Mouse (Mus musculus) embryonic facial prominence, embryonic 13.5 days (tissue): Measurements from ENCODE around the gene Irf2bp2. TPM values are rescaled to one million over a fixed set of nuclear protein-coding genes. Genes with fewer than 3 reads are reported as not detected.
"Not testable (repeated sequence)": the region's sequence is repeated elsewhere in the genome, so short reads cannot be mapped to it uniquely, and the experiment has no call there.

Experiments used
- ATAC-seq: fragments of 200-750 bp; cut with Nextera tagmentation; 2 replicates; pipeline ENCODE4 v1.8.0; 2017; ENCODE audit warnings: low read depth; ENCODE audit not compliant: insufficient number of reproducible peaks, insufficient read depth, low FRiP score, low TSS enrichment
- H3K27ac ChIP-seq: fragments of 300-500 bp; sonication (generic); 2 replicates; pipeline ENCODE4 v1.5.1; 2015; ENCODE audit warnings: moderate library complexity, mild to moderate bottlenecking, inconsistent platforms
- H3K27me3 ChIP-seq: fragments of 300-500 bp; sonication (generic); 2 replicates; pipeline ENCODE4 v1.6.1; 2015; ENCODE audit warnings: mild to moderate bottlenecking, inconsistent platforms
- H3K36me3 ChIP-seq: fragments of 300-500 bp; sonication (generic); 2 replicates; pipeline ENCODE4 v1.6.1; 2015; ENCODE audit warnings: mild to moderate bottlenecking, inconsistent platforms
- H3K4me1 ChIP-seq: fragments of 300-500 bp; sonication (generic); 2 replicates; pipeline ENCODE4 v1.6.1; 2015; ENCODE audit warnings: inconsistent platforms
- H3K4me2 ChIP-seq: fragments of 300-500 bp; sonication (generic); 2 replicates; pipeline ENCODE4 v1.6.1; 2015; ENCODE audit warnings: moderate library complexity, mild to moderate bottlenecking, inconsistent platforms
- H3K4me3 ChIP-seq: fragments of 300-500 bp; sonication (generic); 2 replicates; pipeline ENCODE4 v1.5.1; 2015; ENCODE audit warnings: mild to moderate bottlenecking, inconsistent platforms
- H3K9ac ChIP-seq: fragments of 300-500 bp; sonication (generic); 2 replicates; pipeline ENCODE4 v1.6.1; 2015; ENCODE audit warnings: mild to moderate bottlenecking, inconsistent platforms
- H3K9me3 ChIP-seq: fragments of 300-500 bp; sonication (generic); 2 replicates; pipeline ENCODE4 v1.6.1; 2016; ENCODE audit warnings: inconsistent platforms
- WGBS: fragments of 180-500 bp; shearing (Covaris S2); methylation state at CpG from one replicate; pipeline ENCODE4 v1.1.7; 2015; ENCODE audit warnings: mixed read lengths; 5-methylcytosine and 5-hydroxymethylcytosine counted together
- polyA plus RNA-seq: library from polyadenylated mRNA; unstranded; fragments of >200 nt; fragmentation: Nextera tagmentation; extraction: Ambion mirVana; gene quantifications from 2 replicates; pipeline ENCODE4 v1.2.1, GENCODE M21; 2015

Irf2bp2 gene
- polyA plus RNA-seq, 1 experiment from 2014 or later: 11.1 TPM

DNA sequence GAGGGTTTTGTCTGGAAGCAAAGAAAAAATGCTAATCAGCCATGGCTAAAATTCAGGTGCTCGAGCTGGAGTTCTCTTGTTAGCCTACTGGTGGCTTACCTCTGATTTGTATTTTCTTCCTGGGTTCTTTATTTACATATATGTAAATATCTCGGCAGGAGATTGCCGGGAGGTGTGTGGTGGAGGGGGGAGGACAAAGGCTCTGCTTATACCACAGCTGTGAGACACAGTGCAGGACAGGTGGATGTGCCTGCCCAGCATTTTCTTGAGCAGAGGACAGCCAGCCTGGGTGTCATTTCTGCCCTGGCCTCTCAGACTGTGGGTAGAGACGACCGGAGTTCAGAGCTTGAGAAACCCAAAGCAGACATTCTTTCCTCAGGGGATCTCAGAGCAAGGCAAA lies 7.5 kb upstream of the Irf2bp2 start:
- no peak for ATAC-seq
- Histone ChIP-seq H3K27ac (peak overlapping the region; percentile 92), H3K4me1 (peaks cover 70% of the 10 kb centered on the region)

DNA sequence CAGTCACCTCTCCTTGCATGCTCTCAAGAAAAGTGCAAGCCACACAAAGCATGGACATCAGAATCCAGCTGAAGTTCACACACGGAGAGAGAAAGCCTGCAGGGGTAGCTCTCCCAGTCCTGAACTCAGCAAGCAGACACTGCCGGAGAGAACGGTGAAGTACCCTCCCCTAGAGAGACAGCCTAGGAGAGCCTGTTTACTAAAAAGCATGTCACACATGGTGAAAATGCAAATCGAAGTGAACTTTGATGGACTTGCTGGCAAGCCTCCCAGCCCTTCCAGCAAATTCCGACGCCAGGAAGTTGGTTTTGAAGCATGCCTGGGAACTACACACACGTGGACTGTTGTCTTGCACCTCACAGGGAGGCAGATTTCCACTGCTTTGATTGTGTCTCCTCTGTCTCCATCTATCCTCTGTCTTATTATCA lies 7.0 kb upstream of the Irf2bp2 start:
- H3K9ac ChIP-seq: no peak overlapping the region
- H3K27ac ChIP-seq: peak overlapping the region; percentile 92
- ATAC-seq: no peak
- no peaks in the 10 kb centered on the region for H3K9me3 ChIP-seq
- H3K4me2 ChIP-seq: peak overlapping the region; percentile 0; the same call in 1 of the 2 replicates
- H3K36me3 ChIP-seq: no peaks in the 10 kb centered on the region
- H3K4me1 ChIP-seq: peaks cover 74% of the 10 kb centered on the region
- H3K4me3 ChIP-seq: no peak overlapping the region
- WGBS: 5% methylated on average over 7 of the region's 7 CpGs
- no peaks in the 10 kb centered on the region for H3K27me3 ChIP-seq

More for the DNA sequence above, 7.5 kb upstream of the Irf2bp2 start:
- Histone ChIP-seq H3K4me3 (no peak overlapping the region), H3K9ac (no peak overlapping the region), H3K4me2 (peak overlapping the region; percentile 0; the same call in 1 of the 2 replicates), H3K36me3 (no peaks in the 10 kb centered on the region), H3K27me3 (no peaks in the 10 kb centered on the region), H3K9me3 (no peaks in the 10 kb centered on the region)
- 15% methylated on average over 5 of the region's 5 CpGs for WGBS

DNA sequence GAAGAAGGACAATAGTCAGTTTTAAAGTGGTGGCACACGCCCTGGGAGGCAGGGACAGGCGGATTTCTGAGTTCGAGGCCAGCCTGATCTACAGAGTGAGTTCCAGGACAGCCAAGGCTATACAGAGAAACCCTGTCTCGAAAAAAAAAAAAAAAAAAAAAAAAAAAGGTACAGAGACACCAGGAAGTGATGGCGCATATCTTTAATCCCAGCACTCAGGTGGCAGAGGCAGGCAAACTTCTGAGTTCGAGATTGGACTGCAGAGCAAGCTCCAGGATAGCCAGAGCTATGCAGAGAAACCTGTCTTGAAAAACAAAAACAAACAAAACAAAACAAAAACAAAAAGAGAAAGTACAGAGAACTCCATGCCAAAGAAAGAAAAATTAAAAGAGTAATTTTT lies 6.6 kb upstream of the Irf2bp2 start:
- H3K4me2 ChIP-seq: 0 out of 2 replicates have a peak overlapping the region, but pooled peaks have one; percentile 0
- H3K9ac ChIP-seq, H3K27me3 ChIP-seq, H3K4me3 ChIP-seq, H3K36me3 ChIP-seq, ATAC-seq, H3K9me3 ChIP-seq: not testable (repeated sequence)
- H3K4me1 ChIP-seq: peaks cover 78% of the 10 kb centered on the region
- H3K27ac ChIP-seq: peak overlapping the region; percentile 92
- WGBS: 80% methylated on average over 6 of the region's 6 CpGs

DNA sequence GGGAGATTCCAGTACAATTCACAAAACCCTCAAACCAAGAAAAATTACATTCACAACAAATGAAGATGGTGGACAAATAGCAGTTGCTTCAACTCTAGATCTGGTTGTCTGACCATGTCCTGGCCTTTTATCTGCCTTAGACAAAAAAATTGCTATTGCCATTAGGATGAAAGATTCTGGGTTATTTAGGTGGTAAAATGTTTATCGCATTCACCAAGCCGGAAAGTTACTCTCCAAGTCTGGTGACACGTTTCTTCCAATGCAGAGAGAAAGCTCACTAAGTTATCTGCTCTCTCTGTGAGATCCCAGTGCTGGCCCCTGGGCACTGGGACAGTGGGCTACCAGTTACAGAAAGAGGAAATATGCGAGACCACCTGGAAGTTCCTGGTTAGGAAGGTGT lies 5.5 kb upstream of the Irf2bp2 start:
- no peak overlapping the region for H3K4me2 ChIP-seq
- H3K9ac ChIP-seq: no peak overlapping the region
- no peaks in the 10 kb centered on the region for H3K9me3 ChIP-seq
- no peak overlapping the region for H3K27ac ChIP-seq
- H3K4me1 ChIP-seq: peaks cover 83% of the 10 kb centered on the region
- ATAC-seq: no peak
- WGBS: 80% methylated on average over 4 of the region's 4 CpGs
- H3K36me3 ChIP-seq: no peaks in the 10 kb centered on the region
- H3K4me3 ChIP-seq: no peak overlapping the region
- H3K27me3 ChIP-seq: no peaks in the 10 kb centered on the region

DNA sequence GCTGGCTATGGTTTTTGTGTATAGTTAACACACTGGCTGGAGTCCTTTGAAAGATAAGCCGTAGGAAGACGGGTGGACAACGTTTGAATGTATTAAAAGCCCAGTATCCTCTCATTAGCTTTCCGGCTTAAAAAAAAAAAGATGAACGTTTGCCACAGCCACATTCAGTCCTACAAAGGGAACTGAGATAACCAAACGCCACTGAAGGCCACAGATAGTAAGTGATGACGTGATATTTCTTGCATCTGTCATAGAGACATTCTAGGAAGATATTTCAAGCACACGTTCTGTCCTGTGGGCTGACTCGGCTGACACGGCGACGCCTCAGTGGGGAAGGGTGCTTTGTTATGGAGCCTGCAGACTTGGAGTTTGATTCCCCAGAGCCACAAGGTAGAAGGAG lies 4.4 kb upstream of the Irf2bp2 start:
- Histone ChIP-seq H3K27ac (peak overlapping the region; percentile 99; the same call in 1 of the 2 replicates), H3K4me2 (no peak overlapping the region), H3K4me3 (no peak overlapping the region), H3K9ac (peak overlapping the region; percentile 11; the same call in 1 of the 2 replicates), H3K9me3 (no peaks in the 10 kb centered on the region), H3K4me1 (peaks cover 74% of the 10 kb centered on the region), H3K36me3 (no peaks in the 10 kb centered on the region), H3K27me3 (no peaks in the 10 kb centered on the region)
- ATAC-seq: no peak
- WGBS: 67% methylated on average over 12 of the region's 12 CpGs

DNA sequence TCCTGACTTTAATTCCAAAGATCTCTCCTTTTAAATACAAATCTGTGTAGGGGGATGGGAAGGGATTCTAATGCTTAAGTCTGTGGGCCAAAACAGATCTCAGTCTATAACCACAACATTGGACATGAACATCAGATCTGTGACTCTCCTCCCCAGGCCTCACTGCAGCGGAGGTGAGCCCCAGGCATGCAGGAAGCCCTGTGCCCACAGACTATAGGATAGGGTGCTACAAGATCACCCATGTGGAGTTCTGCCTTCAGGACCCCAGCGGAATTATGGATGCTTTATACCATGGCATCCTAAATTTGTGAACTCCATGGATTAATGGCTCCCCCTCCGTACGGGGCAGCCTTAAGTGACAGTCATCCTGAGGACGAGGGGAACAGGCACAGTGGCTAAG lies 2.9 kb upstream of the Irf2bp2 start:
- H3K9me3 ChIP-seq: no peaks in the 10 kb centered on the region
- H3K9ac ChIP-seq: peak overlapping the region; percentile 4; the same call in 1 of the 2 replicates
- H3K4me1 ChIP-seq: peaks cover 60% of the 10 kb centered on the region
- H3K27ac ChIP-seq: peak overlapping the region; percentile 99
- H3K36me3 ChIP-seq: peaks cover 6% of the 10 kb centered on the region; the same call in 1 of the 2 replicates
- peak overlapping the region; percentile 90 for H3K4me2 ChIP-seq
- no peak for ATAC-seq
- H3K4me3 ChIP-seq: peak overlapping the region; percentile 100; the same call in 1 of the 2 replicates
- 68% methylated on average over 5 of the region's 5 CpGs for WGBS
- H3K27me3 ChIP-seq: no peaks in the 10 kb centered on the region

DNA sequence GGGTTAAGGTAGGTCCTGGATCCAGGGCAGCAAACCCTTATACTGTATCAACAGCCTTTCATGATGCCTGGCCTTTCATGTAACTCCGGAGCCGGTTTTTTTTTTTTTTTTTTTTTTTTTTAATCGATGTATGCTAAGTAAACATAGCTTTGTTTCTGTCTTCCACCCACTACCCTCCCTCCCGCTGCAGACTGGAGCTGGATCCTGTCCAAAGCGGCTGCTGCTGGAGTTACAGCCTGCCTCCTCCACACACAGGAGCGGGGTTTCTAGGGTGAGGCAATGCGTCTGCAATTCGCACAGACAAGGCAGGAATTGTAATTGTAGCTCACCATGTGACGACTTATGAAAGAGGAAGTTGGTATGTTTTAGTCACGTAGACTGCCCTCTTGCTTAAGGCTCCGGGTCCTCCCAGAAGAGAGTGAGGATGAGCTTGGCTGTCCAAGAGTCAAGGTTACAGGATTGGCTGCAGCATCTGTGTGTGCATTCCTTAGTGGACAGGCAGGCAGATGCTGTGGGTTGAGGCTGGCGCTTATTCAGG lies 2.4 kb upstream of the Irf2bp2 start:
- Histone ChIP-seq H3K36me3 (peaks cover 11% of the 10 kb centered on the region), H3K9ac (peak overlapping the region; percentile 95), H3K9me3 (no peaks in the 10 kb centered on the region), H3K4me1 (peaks cover 55% of the 10 kb centered on the region), H3K27me3 (no peaks in the 10 kb centered on the region), H3K27ac (peak overlapping the region; percentile 99), H3K4me3 (peak overlapping the region; percentile 100), H3K4me2 (peak overlapping the region; percentile 90)
- ATAC-seq: peak; percentile 34
- WGBS: 3% methylated on average over 12 of the region's 12 CpGs

DNA sequence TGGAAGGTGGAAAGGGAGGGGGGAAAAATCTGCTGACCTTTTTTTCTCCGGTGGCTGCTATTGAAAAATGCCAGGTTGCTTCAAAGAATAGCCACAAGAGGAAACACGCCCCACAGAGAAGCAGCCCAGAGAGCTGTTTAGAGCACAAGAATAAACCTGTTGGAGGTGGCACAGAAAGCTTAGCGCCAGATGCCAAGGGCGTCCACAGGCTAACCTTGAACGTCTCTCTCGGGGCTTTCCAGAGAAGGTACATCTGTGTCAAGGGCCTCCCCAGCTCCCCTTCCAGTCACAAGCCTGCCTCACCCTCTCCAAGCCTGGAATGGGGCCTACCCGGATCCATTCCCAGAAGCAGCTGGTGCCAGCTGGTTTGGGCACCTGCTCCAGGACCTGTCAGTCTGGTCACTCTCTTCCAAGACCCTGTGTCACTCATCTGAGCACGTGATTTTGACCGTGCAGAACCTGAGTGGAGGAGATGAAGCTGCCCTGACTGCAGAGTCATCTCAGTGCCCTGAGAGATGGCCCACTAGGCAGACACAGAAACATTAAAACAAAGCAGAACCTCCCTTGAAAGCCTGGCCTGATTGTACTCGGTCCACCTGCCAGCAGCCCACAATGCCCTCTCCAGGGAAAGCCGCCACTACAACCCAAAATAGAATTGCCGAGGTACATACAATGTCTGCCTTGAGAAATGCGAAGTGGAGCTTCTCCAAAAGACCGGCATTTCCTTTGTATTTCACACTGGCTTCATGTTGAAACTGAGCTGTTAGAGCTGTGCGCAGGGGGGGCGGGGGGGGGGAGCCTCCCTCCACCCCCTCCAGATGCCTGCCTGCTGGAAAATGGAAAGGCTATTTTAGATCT lies 1.6 kb upstream of the Irf2bp2 start:
- ATAC-seq: no peak
- H3K4me1 ChIP-seq: peaks cover 48% of the 10 kb centered on the region
- peak overlapping the region; percentile 99 for H3K27ac ChIP-seq
- no peaks in the 10 kb centered on the region for H3K9me3 ChIP-seq
- H3K27me3 ChIP-seq: no peaks in the 10 kb centered on the region
- H3K36me3 ChIP-seq: peaks cover 15% of the 10 kb centered on the region
- peak overlapping the region; percentile 100 for H3K4me3 ChIP-seq
- peak overlapping the region; percentile 90 for H3K4me2 ChIP-seq
- peak overlapping the region; percentile 95 for H3K9ac ChIP-seq
- WGBS: 14% methylated on average over 16 of the region's 16 CpGs

DNA sequence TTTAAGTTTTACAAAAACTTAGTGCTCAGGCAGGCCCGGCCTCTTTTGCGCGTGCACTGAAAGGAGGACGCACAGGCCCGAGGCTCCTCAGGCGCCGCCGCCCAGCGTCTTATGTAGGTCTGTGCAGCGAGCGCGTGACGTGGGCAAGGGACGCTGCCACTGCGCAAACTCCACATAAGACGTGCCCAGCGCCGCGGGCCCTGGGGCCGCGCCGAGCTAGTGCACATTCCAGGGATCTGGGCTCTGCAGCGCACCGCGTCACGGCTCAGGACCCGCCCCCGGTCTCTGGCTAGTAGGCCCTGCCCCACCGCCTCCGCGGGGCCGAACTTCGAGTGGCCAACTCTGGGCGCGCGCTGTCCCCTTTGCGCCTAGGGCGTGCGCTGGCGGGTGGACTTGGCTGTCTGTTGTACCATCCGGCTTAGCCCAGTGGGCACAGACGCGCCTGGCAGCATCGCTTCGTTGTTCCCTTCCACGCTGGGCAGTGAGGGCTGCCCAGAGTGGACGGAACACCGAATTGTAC lies 755 bp upstream of the Irf2bp2 start:
- peak overlapping the region; percentile 95 for H3K9ac ChIP-seq
- peak overlapping the region; percentile 99 for H3K27ac ChIP-seq
- H3K36me3 ChIP-seq: peaks cover 21% of the 10 kb centered on the region
- no peaks in the 10 kb centered on the region for H3K27me3 ChIP-seq
- H3K9me3 ChIP-seq: no peaks in the 10 kb centered on the region
- peak; percentile 94 for ATAC-seq
- H3K4me2 ChIP-seq: peak overlapping the region; percentile 90
- H3K4me1 ChIP-seq: peaks cover 49% of the 10 kb centered on the region
- peak overlapping the region; percentile 100 for H3K4me3 ChIP-seq
- under 1% methylated on average over 48 of the region's 48 CpGs for WGBS

DNA sequence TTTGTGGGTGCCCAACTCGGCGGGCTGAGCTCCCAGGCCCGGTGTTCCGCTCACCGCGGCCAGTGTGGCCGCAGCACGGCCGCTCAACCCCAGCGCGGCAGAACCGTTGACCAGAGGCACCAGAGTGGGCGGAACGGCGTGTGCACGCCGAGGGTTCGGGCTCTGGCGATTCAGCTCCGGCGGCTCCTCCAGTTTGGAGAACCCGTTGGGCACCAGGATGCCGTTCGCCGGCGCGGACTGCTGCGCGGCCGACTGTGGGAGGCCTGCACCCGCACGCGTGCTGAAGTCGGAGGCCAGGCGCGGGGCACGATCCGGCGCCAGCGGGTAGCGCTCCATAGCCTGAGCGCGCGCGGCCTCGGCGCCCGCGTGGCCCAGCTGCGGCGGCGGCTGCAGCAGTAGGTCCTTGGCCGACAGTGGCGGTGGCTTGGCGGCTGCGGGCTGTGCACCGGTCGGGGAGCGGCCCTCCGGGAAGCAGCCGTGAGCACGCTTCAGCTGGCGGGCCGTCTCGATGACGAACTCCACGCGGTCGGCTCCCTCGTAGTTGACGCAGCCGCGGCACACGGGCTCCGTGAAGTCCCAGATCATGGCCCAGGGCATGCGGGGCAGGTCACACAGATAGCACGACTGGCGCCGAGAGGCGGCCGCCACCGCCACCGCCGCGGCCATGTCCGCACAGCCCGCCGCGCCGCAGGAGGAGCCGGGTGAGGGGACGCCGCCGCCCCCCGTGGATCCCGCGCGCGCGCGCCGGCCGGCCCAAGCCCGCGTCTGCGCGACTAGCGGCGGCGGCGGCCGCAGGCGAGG lies 815 bp downstream of the Irf2bp2 start:
- Histone ChIP-seq H3K4me2 (peak overlapping the region; percentile 84), H3K36me3 (peaks cover 29% of the 10 kb centered on the region), H3K4me3 (peak overlapping the region; percentile 100), H3K9me3 (no peaks in the 10 kb centered on the region), H3K9ac (peak overlapping the region; percentile 100), H3K4me1 (peaks cover 53% of the 10 kb centered on the region), H3K27ac (peak overlapping the region; percentile 99), H3K27me3 (no peaks in the 10 kb centered on the region)
- under 1% methylated on average over 108 of the region's 113 CpGs for WGBS
- ATAC-seq: no peak

DNA sequence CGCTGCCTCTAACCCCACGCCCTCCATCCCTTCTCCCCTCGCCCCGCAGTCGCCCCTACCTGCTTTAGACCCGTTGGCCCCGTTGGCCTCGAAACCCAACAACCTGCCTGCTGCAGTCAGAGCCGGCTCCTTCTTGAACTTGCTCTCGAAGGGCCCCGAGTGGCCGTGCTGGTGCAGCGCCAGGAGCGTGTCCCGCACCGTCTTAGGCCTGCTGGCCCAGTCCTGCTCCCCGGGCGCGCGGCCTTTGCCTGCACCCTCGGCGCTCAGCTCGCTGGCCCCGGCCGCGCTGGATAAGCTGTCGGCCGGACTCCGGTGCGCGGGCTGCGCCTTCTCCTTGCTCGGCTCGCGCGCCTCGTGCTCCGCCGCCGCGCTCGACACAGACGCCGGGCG lies 1.4 kb downstream of the Irf2bp2 start:
- H3K4me3 ChIP-seq: peak overlapping the region; percentile 100
- H3K4me2 ChIP-seq: peak overlapping the region; percentile 84
- no peaks in the 10 kb centered on the region for H3K9me3 ChIP-seq
- H3K27me3 ChIP-seq: no peaks in the 10 kb centered on the region
- no peak for ATAC-seq
- peak overlapping the region; percentile 99 for H3K27ac ChIP-seq
- WGBS: under 1% methylated on average over 44 of the region's 45 CpGs
- peaks cover 52% of the 10 kb centered on the region for H3K4me1 ChIP-seq
- peaks cover 29% of the 10 kb centered on the region for H3K36me3 ChIP-seq
- H3K9ac ChIP-seq: peak overlapping the region; percentile 100
